Mouse (Mus musculus) forelimb bud, embryonic 11.5 days (tissue): Measurements from ENCODE around the gene Efna5.

Experiments
- DNase-seq: peaks from one replicate; pipeline ENCODE4 v3.0.0-alpha.2; 2012; ENCODE audit warnings: low read depth, low spot score

Gene Efna5

DNA sequence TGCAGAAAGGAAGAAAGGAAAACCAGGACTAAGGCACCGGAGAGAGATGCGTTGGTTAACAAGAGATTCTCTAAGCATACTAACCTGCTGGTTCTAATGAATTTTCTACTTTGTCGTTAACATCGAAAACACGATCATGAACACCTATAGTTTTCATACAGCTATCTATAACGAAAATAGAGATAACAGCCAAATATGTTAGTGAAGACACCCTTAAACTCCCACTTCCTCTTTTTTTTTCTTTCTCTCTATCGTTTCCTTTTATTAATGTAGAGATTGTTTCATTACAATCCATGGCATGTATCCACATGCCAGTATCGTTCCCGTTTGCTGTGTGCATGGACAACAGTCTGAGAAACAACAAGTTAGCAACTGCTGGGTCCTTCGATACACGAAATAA lies 267.9 kb downstream of the Efna5 start:
- no peak for DNase-seq

GRCm38 (mm10) chr17:62608145-62608544 lies 273.0 kb downstream of the Efna5 start:
- DNase-seq: no peak

DNA sequence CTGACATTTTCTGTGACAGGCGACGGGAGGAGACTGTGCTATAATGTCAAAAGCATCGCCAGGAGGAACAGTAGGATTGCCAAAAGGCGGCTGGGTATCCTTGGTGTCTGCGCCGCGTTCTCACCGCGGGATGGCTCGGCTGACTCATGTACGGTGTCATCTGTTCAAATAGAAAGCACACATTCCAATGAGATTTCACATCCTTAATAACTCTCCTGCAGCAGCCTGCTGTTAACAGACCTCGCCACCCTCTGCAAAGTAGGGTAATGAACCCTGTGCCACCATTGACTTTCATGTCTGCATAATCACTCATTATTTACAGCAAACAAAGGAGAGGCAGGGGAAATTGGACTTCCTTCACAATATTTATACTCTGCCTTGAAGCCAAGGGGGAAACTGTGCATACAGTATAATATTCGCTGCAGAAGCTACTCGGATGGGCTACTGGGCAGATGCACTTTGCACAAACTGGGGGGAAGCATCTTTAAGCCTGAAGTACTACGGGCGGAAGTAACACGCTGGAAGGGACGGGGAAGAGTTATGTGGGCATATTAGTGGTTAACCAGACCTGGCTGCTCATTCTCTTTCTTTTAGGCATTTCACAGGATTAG lies 273.7 kb downstream of the Efna5 start:
- no peak for DNase-seq

GRCm38 (mm10) chr17:62606681-62607080 lies 274.4 kb downstream of the Efna5 start:
- DNase-seq: no peak

- DNase-seq: no peak
These were observed 276.8 kb downstream of the Efna5 start for GRCm38 (mm10) chr17:62604309-62604708.

DNA sequence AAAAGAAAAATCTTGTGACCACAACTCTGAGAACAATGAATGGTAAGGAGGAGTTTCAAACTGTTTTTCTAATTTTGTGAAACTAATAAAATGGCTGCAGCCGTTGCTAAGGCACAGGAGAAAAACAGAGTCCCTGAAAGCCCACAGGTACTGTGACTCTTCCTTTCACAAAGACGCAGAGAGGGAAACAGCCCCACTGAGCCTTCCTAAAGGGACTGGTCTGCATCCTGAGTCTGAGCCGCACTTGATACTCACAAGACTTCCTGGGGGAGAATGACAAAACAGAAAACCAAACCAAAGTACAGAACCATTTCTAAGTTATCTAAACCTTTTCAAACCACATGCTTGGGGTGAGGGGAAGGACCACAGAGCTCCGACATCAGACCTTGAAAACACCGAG lies 277.5 kb downstream of the Efna5 start:
- no peak for DNase-seq

- no peak for DNase-seq
These were observed 282.2 kb downstream of the Efna5 start for GRCm38 (mm10) chr17:62598716-62599490.

DNA sequence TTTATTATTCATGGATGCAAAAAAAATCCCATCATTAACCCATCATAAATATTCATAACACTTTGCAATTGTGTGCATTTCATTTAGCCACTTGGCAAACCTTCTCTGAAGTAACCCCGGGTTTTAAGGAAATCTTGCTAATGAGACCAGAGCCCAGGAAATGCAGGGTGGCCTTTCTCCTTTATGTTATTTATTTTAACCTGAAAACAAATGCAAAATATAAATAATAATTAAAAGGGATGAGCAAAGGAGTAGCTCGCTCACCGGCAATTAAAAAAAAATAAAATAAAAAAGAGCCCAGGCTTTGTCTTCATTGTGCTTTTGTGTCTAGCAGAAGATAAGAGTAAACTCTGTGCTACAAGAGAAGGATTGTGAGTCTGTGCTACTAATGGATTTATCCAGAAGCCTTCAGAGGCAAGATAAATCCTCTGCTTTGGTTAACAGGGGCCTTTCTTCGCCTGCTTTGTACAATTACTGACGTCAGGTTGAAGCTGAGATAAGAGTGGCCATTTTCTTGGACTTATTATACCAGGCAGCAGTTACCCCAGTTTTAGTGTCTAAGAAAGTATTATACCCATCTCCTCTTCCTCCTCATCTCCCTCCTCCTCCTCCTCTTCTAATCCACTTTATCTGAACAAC lies 288.6 kb downstream of the Efna5 start:
- no peak for DNase-seq

GRCm38 (mm10) chr17:62591581-62592435 lies 289.3 kb downstream of the Efna5 start:
- DNase-seq: no peak

- no peak for DNase-seq
These were observed 290.2 kb downstream of the Efna5 start for GRCm38 (mm10) chr17:62590685-62591460.

- no peak for DNase-seq
These were observed 301.0 kb downstream of the Efna5 start for GRCm38 (mm10) chr17:62580127-62580526.

GRCm38 (mm10) chr17:62579618-62580017 lies 301.5 kb downstream of the Efna5 start:
- no peak for DNase-seq

GRCm38 (mm10) chr17:62574499-62575265 lies 306.4 kb downstream of the Efna5 start:
- no peak for DNase-seq

DNA sequence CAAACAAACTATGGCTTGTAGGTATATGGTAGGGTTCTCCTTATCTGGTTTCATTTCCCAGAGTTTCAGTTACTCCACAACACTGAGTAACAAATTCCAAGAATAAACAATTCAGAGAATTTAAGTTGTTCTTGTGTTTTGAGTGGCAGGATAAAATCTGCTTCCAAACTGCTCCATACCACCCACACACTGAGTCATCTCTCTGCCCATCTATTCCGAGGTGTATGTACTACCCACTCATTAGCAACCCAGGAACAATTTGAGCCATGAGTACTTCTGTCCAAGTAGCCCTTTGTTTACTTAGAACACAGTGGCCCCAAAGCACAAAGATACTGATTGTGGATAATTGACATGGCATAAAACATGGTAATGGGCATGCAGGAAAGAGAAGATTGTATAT lies 311.0 kb downstream of the Efna5 start:
- DNase-seq: no peak

- DNase-seq: no peak
These were observed 313.1 kb downstream of the Efna5 start for GRCm38 (mm10) chr17:62568019-62568418.

- DNase-seq: no peak
These were observed 315.5 kb downstream of the Efna5 start for GRCm38 (mm10) chr17:62565632-62566031.

DNA sequence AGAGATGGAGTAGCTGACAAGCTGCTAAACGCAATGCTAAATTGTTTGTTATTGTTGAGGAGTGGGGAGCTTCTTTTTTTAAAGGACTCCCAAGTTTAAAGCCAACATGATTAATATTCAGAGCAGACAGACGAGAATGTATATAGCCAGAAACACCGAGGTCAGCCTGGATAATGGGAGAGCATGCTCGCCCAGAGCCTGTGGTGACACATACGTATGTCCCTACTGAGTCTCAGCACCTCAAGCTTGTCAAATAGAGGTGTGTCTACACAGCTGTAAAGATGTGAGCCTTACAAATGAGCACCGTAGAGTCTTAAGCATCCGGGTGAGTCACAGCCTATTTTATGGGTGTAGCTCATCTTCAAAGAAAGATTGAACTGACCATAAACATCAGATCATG lies 318.7 kb downstream of the Efna5 start:
- DNase-seq: no peak

- DNase-seq: no peak
These were observed 323.9 kb downstream of the Efna5 start for GRCm38 (mm10) chr17:62557215-62557614.
